Mouse (Mus musculus) gastrocnemius, postnatal 4 days (tissue): ENCODE results near the gene Sowaha. TPM values are rescaled to one million over a fixed set of nuclear protein-coding genes. Genes with fewer than 3 reads are reported as not detected.
A peak's percentile ranks its signal among the peaks of the same experiment; 100 is the strongest.

Experiments used
- DNase-seq, 2 experiments: peaks; one replicate each; pipeline ENCODE4 v3.0.0; 2021 to 2022; ENCODE audit warnings: low spot score in 2 of 2, mixed read lengths in 2 of 2
- total RNA-seq, 2 experiments: library from RNA; stranded (reverse); gene quantifications; 2 replicates each; pipeline ENCODE4 v1.2.3; 2021

Sowaha gene
- total RNA-seq, 2 experiments from 2014 or later, result 0.16 to 0.25 TPM

- DNase-seq, result no peak
Measured at GRCm38 (mm10) chr11:53477833-53478232, 2.2 kb downstream of the Sowaha start.

GRCm38 (mm10) chr11:53475620-53476019 is 4.5 kb downstream of the Sowaha start:
- no peak for DNase-seq

DNA sequence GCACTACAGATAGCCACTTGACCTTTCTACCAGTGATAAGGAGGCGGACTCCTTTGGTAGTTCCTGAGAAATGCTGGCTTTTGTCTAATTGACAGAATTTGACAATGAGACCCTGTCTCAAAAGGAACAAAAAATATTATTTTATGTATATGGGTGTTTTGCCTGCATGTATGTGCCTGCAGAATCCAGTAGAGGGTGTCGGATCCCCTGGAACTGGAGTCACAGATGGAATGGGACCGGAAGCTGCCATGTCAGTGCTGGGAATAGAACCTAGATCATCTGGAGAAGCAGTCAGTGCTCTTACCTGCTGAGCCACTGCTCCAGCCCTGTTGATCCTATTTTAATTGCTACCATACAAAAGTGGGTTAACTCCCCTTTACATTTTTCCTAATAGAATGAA is 7.4 kb downstream of the Sowaha start:
- no peak for DNase-seq

DNA sequence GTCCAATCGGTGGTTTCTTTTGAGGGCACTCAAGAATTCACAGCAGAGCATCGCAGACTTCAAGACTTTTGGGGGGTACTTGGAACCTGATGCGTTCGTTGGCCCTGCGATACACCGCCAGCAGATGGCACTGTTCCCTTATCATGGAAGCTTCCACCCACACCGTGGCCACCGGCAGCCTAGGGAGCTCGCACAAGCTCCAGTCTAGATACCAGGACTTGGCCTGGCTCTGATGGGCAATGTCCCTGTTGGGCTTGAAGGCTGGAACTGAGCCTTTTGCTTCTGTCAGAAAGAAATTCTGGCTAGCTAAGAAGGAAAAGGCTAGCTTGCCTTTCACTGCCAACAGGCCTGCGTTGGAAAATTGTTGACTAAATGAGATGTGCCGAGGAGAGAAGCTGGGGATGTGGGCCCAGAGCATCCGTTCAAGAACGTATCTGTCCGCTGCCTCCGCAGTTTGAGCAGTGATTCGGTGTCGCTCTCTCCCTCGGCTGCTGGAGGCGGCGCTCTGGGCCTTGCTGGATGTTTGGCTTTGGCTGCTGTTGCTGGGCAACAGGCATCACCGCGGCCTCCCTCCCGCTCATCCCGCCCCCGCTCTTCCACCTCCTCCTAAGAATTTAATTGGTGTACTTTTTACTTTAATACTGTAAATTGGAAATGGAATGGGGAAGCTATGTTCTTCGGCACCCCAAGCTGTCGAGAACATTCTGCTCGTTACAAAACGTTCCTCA is 9.9 kb downstream of the Sowaha start, which contains the start of gene Gm9837:
TSS of gene Gm9837 (minus strand) at position 512 of the 728 bp plus-strand sequence.
- DNase-seq, result peak; percentile 80 to 93

- DNase-seq, result no peak
Measured at GRCm38 (mm10) chr11:53469294-53469967, 10.6 kb downstream of the Sowaha start.

DNA sequence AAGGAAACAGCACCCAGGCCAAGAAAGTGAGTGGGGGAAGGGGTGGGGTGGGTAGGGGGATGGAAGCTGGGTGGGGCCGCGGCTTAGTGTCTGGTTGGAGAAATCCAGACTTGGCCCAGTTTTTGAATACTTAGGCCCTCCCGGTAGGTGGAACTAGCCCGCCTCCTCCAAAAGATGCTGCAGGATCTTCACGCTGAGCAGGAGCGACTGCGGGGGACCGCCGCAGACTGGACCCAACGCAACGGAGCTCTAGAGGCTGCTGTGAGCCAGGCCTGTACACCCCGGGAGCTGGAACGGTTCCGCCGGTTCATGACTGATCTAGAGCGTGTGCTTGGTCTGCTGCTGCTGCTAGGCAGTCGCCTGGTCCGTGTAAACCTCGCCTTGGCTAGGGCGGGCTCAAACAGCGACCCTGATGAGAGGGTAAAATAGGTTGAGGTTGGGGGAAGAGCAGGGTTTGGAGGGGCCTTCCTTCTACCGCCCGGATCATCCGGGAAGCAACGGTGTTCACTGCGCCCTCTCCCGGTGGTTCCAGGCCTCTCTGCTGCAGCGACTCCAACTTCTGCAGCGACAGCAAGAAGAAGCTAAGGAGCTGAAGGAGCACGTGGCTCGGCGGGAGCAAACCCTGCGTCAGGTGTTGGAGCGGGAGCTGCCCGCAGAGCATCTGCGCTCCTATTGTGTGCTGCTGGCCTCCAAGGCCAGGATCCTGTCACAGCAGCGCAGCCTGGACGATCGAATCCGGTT is 13.7 kb downstream of the Sowaha start:
- peak; percentile 69 to 86 for DNase-seq

- peak in 1 of 2 experiments; percentile 31 for DNase-seq
Measured at GRCm38 (mm10) chr11:53463551-53464424, 16.3 kb downstream of the Sowaha start.

GRCm38 (mm10) chr11:53461727-53462126 is 18.3 kb downstream of the Sowaha start:
- no peak for DNase-seq

GRCm38 (mm10) chr11:53460192-53460591 is 19.9 kb downstream of the Sowaha start:
- no peak for DNase-seq

DNA sequence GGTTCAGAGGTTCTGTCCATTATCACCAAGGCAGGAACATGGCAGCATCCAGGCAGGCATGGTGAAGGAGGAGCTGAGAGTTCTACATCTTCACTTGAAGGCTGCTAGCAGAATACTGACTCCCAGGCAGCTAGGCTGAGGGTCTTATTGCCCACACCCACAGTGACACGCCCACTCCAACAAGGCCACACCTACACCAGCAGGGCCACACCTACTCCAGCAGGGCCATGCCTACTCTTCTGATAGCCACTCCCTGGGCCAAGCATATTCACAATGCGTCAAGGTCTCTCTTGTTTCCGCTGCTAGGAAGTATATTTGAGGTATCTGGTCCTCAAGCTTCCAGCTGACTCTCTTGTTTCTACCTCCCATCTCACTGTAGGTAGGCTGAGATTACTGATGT is 21.1 kb downstream of the Sowaha start:
- DNase-seq, result no peak

DNA sequence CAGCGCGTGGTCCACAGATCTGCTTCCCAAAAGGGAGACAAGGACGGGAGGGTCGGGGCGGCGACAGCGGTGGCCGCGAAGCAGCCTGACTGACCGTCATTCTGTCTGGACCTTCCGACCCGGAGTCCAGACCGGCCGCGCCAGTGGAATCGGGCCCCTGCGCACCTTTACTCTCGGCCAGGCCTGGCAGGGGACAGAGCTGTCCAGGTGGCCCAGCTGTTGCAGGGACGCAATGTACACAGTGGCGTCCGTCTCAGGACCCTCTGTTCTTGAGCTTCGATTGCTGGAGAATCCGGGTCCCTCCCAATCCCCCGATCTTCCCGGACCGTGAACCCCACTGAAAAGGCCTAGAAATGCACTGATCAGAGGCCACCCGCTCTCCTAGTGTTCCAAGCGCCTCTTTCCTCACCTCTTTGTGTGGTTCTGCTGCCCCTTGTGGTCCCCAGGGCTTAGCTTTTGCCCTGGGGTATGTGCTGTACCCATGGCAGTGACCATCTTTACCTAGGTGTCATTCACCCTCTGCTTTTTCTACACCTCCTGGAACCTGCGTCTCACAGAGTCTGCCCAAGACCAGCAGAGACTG is 22.6 kb downstream of the Sowaha start:
- DNase-seq, result no peak

GRCm38 (mm10) chr11:53456474-53457371 is 23.4 kb downstream of the Sowaha start, which contains the start of the genes Gm10447 and Shroom1:
TSS of gene Gm10447 (minus strand) at chr11:53457110.
TSS of gene Shroom1 (plus strand) at chr11:53457205.
- peak in 1 of 2 experiments; percentile 45 for DNase-seq

- DNase-seq, result no peak
Measured at GRCm38 (mm10) chr11:53453031-53453430, 27.0 kb downstream of the Sowaha start.

DNA sequence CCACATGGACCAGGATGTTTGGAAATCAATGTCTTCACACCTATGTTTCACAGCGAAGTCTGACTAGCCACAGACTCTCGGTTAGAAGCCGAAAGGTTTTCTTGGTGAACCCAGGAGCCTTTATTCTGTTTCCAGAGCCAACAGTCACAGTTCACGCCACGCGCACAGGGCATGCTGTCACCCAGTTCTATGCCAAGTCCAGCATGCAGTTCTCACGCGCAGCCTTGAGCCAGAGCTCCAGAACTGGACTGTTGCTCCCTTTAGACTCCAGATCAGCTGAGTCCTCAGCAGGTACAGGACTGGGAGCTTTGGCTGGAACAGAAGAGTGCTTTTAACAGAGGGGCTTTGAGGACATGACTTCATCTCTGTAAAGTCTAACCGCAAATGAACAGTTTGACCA is 27.7 kb downstream of the Sowaha start:
- DNase-seq, result no peak

- no peak for DNase-seq
Measured at GRCm38 (mm10) chr11:53451361-53451760, 28.7 kb downstream of the Sowaha start.

DNA sequence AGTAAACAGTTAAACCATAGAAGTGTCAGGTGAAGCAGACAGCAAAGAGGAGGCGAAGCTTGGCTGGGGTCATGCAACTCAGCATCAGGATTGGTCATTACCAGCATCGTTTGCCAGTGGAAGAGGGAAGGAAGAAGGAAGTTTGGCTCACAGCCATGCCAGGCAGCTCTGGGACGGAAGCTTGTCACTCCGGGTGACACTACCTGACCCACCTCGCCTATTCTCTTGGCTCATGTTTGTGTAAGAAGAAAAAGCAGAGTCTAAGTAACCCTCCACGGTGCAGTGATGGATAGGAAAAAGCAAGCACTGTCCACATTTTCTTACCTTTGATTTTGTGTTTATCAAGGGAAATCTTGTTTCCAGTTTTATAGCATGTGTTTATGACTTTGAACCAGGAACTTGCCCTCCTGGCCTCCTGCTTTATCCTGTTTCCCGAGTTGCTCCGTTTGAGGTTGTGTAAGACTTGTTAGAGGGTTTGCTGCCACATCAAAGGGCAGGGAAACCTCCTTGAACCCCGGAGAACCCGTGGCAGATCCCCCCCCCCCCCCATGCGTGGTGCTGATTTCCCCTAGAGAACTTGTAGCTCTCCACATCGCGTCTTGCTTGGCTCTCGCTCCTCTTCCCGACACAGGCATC is 29.9 kb downstream of the Sowaha start:
- no peak for DNase-seq

GRCm38 (mm10) chr11:53448529-53448928 is 31.5 kb downstream of the Sowaha start:
- DNase-seq, result no peak

DNA sequence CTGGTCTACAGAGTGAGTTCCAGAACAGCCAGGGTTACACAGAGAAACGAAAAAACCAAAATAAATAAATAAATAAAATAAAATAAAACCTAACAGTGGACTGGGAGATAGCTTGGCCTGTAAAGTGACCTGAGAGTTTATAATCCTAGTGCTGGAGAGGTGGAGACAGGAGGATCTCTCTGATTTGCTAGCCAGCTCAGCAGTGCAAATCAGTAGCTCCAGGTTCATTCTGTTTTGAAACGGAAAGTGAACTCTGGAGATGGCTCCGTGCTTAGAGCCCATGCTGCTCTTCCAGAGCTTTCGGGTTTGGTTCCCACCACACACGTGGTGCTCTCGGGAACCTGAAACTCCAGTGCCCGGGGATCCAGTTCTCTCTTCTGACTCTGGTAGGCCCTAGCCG is 32.1 kb downstream of the Sowaha start:
- DNase-seq, result no peak

GRCm38 (mm10) chr11:53446183-53446582 is 33.9 kb downstream of the Sowaha start:
- no peak for DNase-seq
